Mouse (Mus musculus) limb, embryonic 12.5 days (tissue): ENCODE measurements at regions not wholly inside any gene's neighbourhood (a gene's known extent, or its start where the extent isn't known, plus 50 kb on each side); places are given as distances from the start of the nearest gene placed in this dataset.
"Not testable (repeated sequence)": the region's sequence is repeated elsewhere in the genome, so short reads cannot be mapped to it uniquely, and the experiment has no call there.

ENCODE experiments used
- ATAC-seq: fragments of 200-750 bp; cut with Nextera tagmentation; 2 replicates; pipeline ENCODE4 v1.8.0; 2017; ENCODE audit warnings: low read depth, moderate TSS enrichment; ENCODE audit not compliant: insufficient number of reproducible peaks, insufficient read depth, low FRiP score, low TSS enrichment
- H3K27ac ChIP-seq: fragments of 300-500 bp; sonication (generic); 2 replicates; pipeline ENCODE4 v1.5.1; 2016; ENCODE audit warnings: mild to moderate bottlenecking, moderate library complexity
- H3K27me3 ChIP-seq: fragments of 300-500 bp; sonication (generic); 2 replicates; pipeline ENCODE4 v1.6.1; 2016; ENCODE audit warnings: mild to moderate bottlenecking, moderate library complexity
- H3K36me3 ChIP-seq: fragments of 300-500 bp; sonication (generic); 2 replicates; pipeline ENCODE4 v1.6.1; 2016; ENCODE audit warnings: mild to moderate bottlenecking, moderate library complexity
- H3K4me1 ChIP-seq: fragments of 300-500 bp; sonication (generic); replicated peaks from 2 replicates; pipeline ENCODE4 v1.6.1; 2016
- H3K4me2 ChIP-seq: fragments of 300-500 bp; sonication (generic); 2 replicates; pipeline ENCODE4 v1.6.1; 2016; ENCODE audit warnings: mild to moderate bottlenecking, moderate library complexity
- H3K4me3 ChIP-seq: fragments of 300-500 bp; sonication (generic); replicated peaks from 2 replicates; pipeline ENCODE4 v1.5.1; 2016; ENCODE audit warnings: mild to moderate bottlenecking
- H3K9ac ChIP-seq: fragments of 300-500 bp; sonication (generic); replicated peaks from 2 replicates; pipeline ENCODE4 v1.6.1; 2016; ENCODE audit warnings: mild to moderate bottlenecking, moderate library complexity
- H3K9me3 ChIP-seq: fragments of 300-500 bp; sonication (generic); 2 replicates; pipeline ENCODE4 v1.6.1; 2016; ENCODE audit warnings: mild to moderate bottlenecking, moderate library complexity
- WGBS: fragments of 180-500 bp; shearing (Covaris S2); methylation state at CpG from one replicate; pipeline ENCODE4 v1.1.7; 2016; 5-methylcytosine and 5-hydroxymethylcytosine counted together

DNA sequence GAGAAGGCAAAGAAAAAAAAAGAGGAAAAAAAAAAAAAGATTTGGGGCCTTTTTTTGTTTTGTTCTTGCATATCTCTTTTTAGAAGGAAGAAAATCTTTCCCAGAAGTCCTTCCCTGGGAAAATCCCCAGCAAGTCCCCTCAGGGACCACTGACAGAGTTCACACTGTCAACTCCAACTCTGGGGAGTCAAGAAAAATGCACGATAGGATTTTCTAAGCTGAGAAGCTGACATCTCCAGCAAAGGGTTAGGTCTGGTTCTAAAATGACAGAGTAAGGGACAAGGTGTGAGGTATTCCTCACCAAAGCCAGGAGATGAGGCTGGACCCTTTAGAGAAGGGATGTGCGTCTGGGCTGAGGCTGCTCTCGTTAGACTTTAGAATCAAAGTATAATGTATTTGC is 165.5 kb downstream of the Rchy1 start:
- ATAC-seq: no peak
- 88% methylated on average over 3 of the region's 3 CpGs for WGBS

DNA sequence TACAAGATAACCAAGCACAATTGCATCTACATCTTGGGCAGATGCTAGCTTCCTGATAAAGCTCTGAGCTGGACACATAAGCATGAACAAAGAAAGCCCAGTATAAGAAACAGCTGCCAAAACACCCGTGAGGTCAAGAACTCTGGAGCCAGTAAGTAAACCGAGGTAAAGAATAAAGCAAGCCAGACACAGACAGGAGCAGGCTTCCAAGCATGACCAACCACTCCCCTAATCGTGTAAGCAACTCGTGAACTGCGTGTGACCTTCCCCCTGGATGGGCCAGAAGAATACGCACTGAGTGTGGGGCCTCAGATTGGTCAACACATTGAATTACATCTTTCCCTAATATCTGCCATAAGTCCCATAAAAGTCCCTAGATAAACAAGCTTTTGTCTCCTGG is 170.1 kb downstream of the Rchy1 start:
- Histone ChIP-seq H3K4me1 (no peaks in the 10 kb centered on the region), H3K4me3 (no peak overlapping the region), H3K9ac (no peak overlapping the region), H3K27me3 (no peaks in the 10 kb centered on the region), H3K4me2 (no peak overlapping the region), H3K36me3 (no peaks in the 10 kb centered on the region), H3K27ac (no peak overlapping the region), H3K9me3 (no peaks in the 10 kb centered on the region)
- WGBS: 79% methylated on average over 6 of the region's 6 CpGs
- no peak for ATAC-seq

More for the DNA sequence above, 165.5 kb downstream of the Rchy1 start:
- Histone ChIP-seq H3K27ac (no peak overlapping the region), H3K36me3 (no peaks in the 10 kb centered on the region), H3K9me3 (no peaks in the 10 kb centered on the region), H3K4me1 (peaks cover 5% of the 10 kb centered on the region; the same call in 1 of the 2 replicates), H3K27me3 (no peaks in the 10 kb centered on the region), H3K4me2 (no peak overlapping the region), H3K9ac (no peak overlapping the region), H3K4me3 (no peak overlapping the region)

DNA sequence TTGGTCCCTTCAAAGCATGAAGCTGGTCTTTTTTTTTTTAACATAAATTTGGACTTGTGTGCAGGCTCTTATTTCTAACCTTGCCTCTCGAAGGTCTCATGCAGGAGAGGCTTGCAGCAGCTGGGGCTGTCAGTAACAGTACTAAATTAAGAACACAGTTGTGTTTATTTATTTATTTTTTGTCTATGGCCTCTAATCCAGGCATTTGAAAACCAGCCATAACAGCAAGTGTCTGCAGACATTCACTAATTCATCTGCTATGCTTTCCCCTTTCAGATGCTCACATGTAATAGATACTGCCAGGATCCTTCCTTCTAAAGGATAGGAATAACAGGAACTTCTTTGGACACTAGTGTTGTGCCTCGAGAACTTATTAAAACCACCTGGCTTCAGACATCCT is 172.5 kb downstream of the Rchy1 start:
- Histone ChIP-seq H3K27me3 (no peaks in the 10 kb centered on the region), H3K4me1 (no peaks in the 10 kb centered on the region), H3K4me2 (no peak overlapping the region), H3K4me3 (no peak overlapping the region), H3K9ac (no peak overlapping the region), H3K27ac (no peak overlapping the region), H3K9me3 (no peaks in the 10 kb centered on the region), H3K36me3 (no peaks in the 10 kb centered on the region)
- no peak for ATAC-seq
- WGBS: 27% methylated on average over 2 of the region's 2 CpGs

DNA sequence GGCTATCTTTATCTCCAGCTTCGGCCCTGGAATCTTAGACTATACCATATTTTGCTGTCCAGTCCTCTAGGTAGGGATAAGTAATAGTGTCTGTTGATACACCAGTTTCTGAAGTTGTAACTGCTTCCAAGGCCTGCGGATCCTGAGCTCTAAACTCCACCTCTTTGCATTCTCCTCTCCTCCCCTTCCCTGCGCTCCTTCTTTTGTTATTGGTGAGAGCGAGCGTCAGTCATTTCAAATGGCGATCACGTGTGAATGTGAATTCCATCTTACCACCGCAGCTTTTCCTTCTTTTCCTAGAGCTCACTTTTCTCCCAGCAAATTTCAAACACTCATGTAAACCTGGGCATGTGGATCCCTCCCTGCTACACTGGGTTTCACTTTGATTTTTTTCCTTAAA is 178.9 kb downstream of the Rchy1 start:
- WGBS: 84% methylated on average over 8 of the region's 8 CpGs
- Histone ChIP-seq H3K9me3 (no peaks in the 10 kb centered on the region), H3K27me3 (no peaks in the 10 kb centered on the region), H3K9ac (no peak overlapping the region), H3K4me1 (0 out of 2 replicates have a peak, but pooled peaks cover 3% of the 10 kb centered on the region), H3K4me2 (no peak overlapping the region), H3K36me3 (no peaks in the 10 kb centered on the region), H3K27ac (no peak overlapping the region), H3K4me3 (no peak overlapping the region)
- ATAC-seq: no peak

DNA sequence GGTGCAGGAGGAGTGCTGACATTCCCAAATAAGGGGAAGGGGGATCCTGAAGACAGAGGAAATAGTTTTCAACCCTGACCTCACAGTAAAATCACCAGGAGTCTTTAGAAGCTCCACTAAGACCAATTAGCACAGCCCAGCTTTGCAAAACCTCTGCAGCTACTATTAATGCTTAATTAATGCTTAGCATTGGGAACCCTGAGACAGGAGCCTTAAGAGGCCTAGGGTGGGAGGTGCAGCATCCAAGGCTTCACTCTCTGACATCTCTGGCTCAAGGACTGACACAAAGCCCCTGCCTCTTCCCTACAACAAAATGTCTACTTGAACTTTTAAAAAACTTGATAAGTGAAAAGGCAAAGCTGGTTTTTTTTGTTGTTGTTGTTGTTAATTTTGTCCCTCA is 185.9 kb downstream of the Rchy1 start:
- H3K9me3 ChIP-seq: no peaks in the 10 kb centered on the region

DNA sequence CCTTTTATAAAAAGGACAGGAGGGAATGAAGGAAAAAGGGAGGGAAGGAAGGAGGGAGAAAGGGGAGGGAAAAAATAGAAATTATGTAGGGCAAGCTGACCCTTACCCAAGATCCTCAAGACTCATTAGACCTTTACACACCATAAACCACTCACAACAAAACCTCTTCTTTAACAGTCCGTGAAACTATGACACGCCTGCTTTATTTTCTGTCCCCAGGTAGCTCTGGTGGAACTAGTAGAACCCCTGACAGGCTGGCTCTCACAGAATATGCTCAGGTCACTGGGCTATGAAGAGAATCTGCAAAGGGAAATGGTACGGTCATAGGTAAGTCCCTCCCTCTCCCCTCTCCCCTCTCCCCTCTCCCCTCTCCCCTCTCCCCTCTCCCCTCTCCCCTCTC is 188.8 kb downstream of the Rchy1 start:
- Histone ChIP-seq H3K4me3 (no peak overlapping the region), H3K27ac (no peak overlapping the region), H3K36me3 (no peaks in the 10 kb centered on the region), H3K4me1 (no peaks in the 10 kb centered on the region), H3K4me2 (no peak overlapping the region), H3K9me3 (no peaks in the 10 kb centered on the region), H3K27me3 (no peaks in the 10 kb centered on the region), H3K9ac (no peak overlapping the region)
- ATAC-seq: no peak
- 82% methylated on average over 3 of the region's 3 CpGs for WGBS

More for the DNA sequence above, 185.9 kb downstream of the Rchy1 start:
- Histone ChIP-seq H3K4me2 (no peak overlapping the region), H3K4me3 (no peak overlapping the region), H3K27me3 (no peaks in the 10 kb centered on the region), H3K36me3 (no peaks in the 10 kb centered on the region), H3K27ac (no peak overlapping the region), H3K9ac (no peak overlapping the region), H3K4me1 (no peaks in the 10 kb centered on the region)
- ATAC-seq: no peak

DNA sequence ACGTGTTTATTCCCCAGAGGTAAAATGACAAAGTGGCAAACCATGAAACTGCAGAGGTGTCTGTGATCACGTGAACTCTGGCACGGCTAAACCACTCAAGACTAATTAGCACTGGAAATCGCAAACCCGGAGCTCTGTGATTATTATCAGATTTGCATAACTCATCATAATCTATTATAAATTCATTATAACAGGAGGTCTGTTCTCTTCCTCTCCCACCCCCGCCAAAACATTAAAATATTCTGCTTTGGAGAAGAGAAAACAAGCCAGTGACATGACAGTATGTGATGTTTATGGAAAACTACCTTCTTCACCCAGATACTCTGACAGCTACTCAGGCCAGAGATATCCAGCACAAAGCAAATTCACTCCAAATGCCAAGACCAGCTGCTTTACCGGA is 195.0 kb downstream of the Rchy1 start:
- 71% methylated on average over 7 of the region's 7 CpGs for WGBS
- H3K36me3 ChIP-seq: no peaks in the 10 kb centered on the region
- H3K27ac ChIP-seq: no peak overlapping the region
- H3K9me3 ChIP-seq: no peaks in the 10 kb centered on the region
- H3K4me2 ChIP-seq: no peak overlapping the region
- H3K4me1 ChIP-seq: peaks cover 27% of the 10 kb centered on the region
- no peak overlapping the region for H3K4me3 ChIP-seq
- no peak overlapping the region for H3K9ac ChIP-seq
- ATAC-seq: no peak
- H3K27me3 ChIP-seq: no peaks in the 10 kb centered on the region

DNA sequence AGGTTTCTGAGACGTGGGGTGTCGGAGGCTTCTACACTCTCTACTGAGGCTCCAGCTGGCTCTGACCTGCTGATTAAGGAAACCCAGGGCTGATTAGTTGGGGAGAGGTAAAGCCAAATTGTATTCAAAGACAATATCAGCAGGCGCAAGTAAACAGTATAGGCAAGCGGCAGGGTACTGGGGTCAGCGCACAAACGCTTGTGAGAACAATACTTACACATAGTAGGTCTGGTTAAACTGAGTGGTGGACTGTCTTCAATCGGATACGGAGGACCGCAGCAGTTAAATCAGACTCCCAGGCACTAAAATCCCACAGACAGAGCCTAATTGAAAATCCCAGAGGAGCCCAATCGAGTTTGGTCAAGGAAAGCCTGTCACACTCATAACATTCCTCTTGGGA is 195.8 kb downstream of the Rchy1 start:
- peak; percentile 27; the same call in 1 of the 2 replicates for ATAC-seq
- no peak overlapping the region for H3K27ac ChIP-seq
- H3K9me3 ChIP-seq: no peaks in the 10 kb centered on the region
- H3K36me3 ChIP-seq: no peaks in the 10 kb centered on the region
- peaks cover 27% of the 10 kb centered on the region for H3K4me1 ChIP-seq
- H3K9ac ChIP-seq: no peak overlapping the region
- 53% methylated on average over 10 of the region's 10 CpGs for WGBS
- no peaks in the 10 kb centered on the region for H3K27me3 ChIP-seq
- H3K4me2 ChIP-seq: no peak overlapping the region; the same call in 1 of the 2 replicates
- H3K4me3 ChIP-seq: no peak overlapping the region

DNA sequence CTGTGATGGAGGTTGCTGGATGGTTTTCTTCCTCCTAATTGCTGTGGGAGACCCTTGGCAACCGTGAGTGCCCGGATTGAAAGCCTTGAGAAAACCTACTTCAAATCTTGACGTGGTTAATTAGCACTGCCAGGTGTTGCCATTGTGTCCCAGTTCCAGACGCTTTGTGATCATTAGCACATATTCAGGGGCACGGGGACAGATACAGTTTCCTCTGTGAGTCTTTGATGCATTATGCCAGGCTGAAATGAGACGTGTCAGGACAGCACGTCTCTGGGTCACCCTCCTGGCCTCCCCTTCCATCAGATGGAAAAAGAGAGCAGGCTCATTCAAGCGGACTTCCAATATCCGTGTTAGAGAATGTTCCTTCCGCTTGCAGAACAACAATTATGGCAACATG is 198.2 kb downstream of the Rchy1 start:
- Histone ChIP-seq H3K9me3 (no peaks in the 10 kb centered on the region), H3K4me3 (no peak overlapping the region), H3K36me3 (no peaks in the 10 kb centered on the region), H3K27ac (no peak overlapping the region), H3K4me1 (peaks cover 27% of the 10 kb centered on the region), H3K27me3 (no peaks in the 10 kb centered on the region), H3K9ac (no peak overlapping the region), H3K4me2 (no peak overlapping the region)
- WGBS: 22% methylated on average over 10 of the region's 10 CpGs
- no peak for ATAC-seq

DNA sequence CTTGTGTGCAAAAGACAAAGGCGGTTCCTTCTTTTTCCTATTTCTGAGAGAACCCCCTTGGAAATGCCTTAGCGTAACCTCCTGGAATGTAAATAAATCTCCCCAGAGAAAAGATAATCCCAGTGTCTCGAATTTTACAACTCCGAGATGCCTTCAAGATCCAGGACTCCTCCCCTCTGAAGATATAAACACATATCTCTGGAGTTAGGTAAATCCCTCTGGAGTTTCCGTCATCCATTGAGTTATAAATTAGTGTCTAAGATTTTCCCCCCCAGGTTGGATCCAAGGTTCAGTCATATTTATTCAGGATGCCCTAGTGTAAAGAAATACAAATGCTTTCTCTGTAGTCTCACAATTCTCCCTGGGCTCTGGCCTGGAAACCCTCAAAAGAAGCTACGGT is 200.3 kb downstream of the Rchy1 start:
- ATAC-seq: no peak
- Histone ChIP-seq H3K27me3 (no peaks in the 10 kb centered on the region), H3K36me3 (no peaks in the 10 kb centered on the region), H3K4me1 (peaks cover 27% of the 10 kb centered on the region), H3K9ac (no peak overlapping the region), H3K27ac (no peak overlapping the region), H3K4me2 (no peak overlapping the region), H3K9me3 (no peaks in the 10 kb centered on the region), H3K4me3 (no peak overlapping the region)
- WGBS: 51% methylated on average over 6 of the region's 6 CpGs

DNA sequence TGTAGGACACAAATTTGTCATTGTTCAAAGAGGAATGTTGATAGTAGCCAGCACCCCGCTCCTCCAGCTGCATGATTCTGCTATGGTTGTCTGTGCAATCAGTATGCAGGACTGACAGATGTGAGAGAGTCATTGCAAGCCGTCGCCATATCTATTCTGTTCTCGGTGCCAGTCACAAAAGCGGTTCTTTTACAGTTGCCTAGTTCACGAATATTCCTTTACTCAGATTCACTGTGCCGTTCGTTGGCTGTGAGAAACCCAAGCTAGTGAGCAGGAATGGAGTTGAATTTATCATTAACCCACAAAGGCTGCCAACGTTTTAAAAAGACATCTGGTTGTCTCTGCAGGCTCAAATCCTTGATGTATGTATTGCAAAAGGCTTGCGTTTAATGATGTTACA is 206.9 kb downstream of the Rchy1 start:
- Histone ChIP-seq H3K27ac (no peak overlapping the region), H3K27me3 (no peaks in the 10 kb centered on the region), H3K4me3 (no peak overlapping the region), H3K36me3 (no peaks in the 10 kb centered on the region), H3K4me2 (no peak overlapping the region), H3K4me1 (no peaks in the 10 kb centered on the region), H3K9ac (no peak overlapping the region), H3K9me3 (no peaks in the 10 kb centered on the region)
- 79% methylated on average over 10 of the region's 10 CpGs for WGBS
- no peak for ATAC-seq

DNA sequence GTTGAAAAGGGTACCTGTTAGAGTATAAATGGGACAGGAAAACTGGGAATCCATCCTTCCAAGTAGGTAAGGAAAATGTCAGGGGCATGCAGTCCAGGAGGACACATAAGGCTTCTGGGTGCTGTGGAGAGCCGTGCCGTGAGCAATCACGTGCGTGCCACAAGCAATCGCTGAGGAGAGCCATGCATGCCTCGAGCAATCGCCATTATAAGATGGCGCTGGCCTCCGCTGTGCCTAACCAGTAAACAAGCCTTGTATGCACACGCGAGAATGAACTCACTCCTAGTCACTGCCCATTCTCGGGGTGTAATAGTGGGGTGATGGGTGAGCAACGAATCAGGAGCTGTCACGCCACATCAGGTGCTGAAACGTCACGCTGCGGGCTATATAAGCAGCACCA is 210.0 kb downstream of the Rchy1 start:
- H3K27ac ChIP-seq, H3K9me3 ChIP-seq, ATAC-seq, H3K4me2 ChIP-seq, H3K36me3 ChIP-seq, H3K4me3 ChIP-seq, H3K4me1 ChIP-seq, H3K9ac ChIP-seq, H3K27me3 ChIP-seq: not testable (repeated sequence)
- 92% methylated on average over 17 of the region's 17 CpGs for WGBS
